ENCODE assay signal across 8 mouse cellular contexts in the genomic region with DNA sequence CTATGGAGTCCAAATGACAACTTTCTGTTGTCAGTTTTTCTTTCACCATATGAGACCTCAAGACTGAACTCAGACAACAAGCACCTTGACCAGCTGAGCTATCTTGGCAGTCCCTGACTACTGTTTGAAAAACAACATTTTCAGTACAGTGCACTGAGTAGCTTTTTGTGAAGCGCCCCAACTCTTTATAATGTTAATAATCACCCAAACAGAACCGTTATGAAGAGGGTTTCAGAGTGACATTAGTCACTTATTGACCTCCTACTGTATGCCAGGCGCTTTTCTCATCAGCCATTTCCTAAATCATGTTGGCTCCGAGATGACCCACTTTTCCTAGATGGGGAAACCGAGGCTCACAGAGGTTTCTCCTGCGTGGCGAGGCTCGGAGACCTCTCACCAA. TPM values are rescaled to one million over a fixed set of nuclear protein-coding genes. Genes with fewer than 3 reads are reported as not detected.
DNase-seq lines count a peak whose midpoint lies in the region; ATAC-seq and TF ChIP-seq lines count a peak whose summit lies in the region.

No protein-coding gene starts in this region.

- 6% methylated on average over 8 of the region's 8 CpGs for WGBS in heart, adult 2 months
- WGBS in forebrain, embryonic 13.5 days = 11% methylated on average over 8 of the region's 8 CpGs
- 3% methylated on average over 8 of the region's 8 CpGs for WGBS in liver, embryonic 14.5 days (ENCODE audit: insufficient replicate concordance)

- no peak for DNase-seq in heart, adult 2 months
- no peak for DNase-seq in heart, postnatal 4 days
- DNase-seq in CD4-positive helper T cell, adult 2 months (ENCODE audit: low read depth, low spot score) = peak; percentile 7
- no peak for DNase-seq in liver, embryonic 14.5 days (ENCODE audit: low read depth in 3 of 3, low spot score in 3 of 3)
- no peak for DNase-seq in adrenal gland, adult 8-10 months
- no peak for DNase-seq in frontal cortex, postnatal 10 days (ENCODE audit: low spot score in 2 of 2)
- DNase-seq in right cerebral cortex, adult 2 months (ENCODE audit: low spot score in 2 of 2) = no peak

- peak overlapping the region; percentile 79 for H3K27ac ChIP-seq in heart, adult 2 months
- no peak overlapping the region for H3K27ac ChIP-seq in forebrain, embryonic 13.5 days
- peak overlapping the region; percentile 94 for H3K27ac ChIP-seq in liver, embryonic 14.5 days

- H3K9ac ChIP-seq in heart, adult 2 months (ENCODE audit: low read depth, low read length) = peak overlapping the region; percentile 86
- H3K9ac ChIP-seq in forebrain, embryonic 13.5 days = peak overlapping the region; percentile 70
- H3K9ac ChIP-seq in liver, embryonic 14.5 days (replicated peaks) = peak overlapping the region; percentile 96

- H3K27me3 ChIP-seq in heart, adult 2 months (ENCODE audit: control insufficient read depth, insufficient read depth, low read length) = no peaks in the 10 kb centered on the region
- H3K27me3 ChIP-seq in forebrain, embryonic 13.5 days = no peaks in the 10 kb centered on the region
- H3K27me3 ChIP-seq in liver, embryonic 14.5 days (ENCODE audit: control insufficient read depth, insufficient read depth, low read length) = no peaks in the 10 kb centered on the region

- no peak for TF ChIP-seq POLR2A in heart, adult 2 months (IDR thresholded peaks at IDR 0.05; ENCODE audit: insufficient read depth, low read depth, low read length)

- no peaks in the 10 kb centered on the region; the same call in 1 of the 2 replicates for H3K36me3 ChIP-seq in heart, adult 2 months (ENCODE audit: control insufficient read depth, insufficient read depth, low read length)
- 0 out of 2 replicates have a peak, but pooled peaks cover 4% of the 10 kb centered on the region for H3K36me3 ChIP-seq in forebrain, embryonic 13.5 days (ENCODE audit: poor library complexity, severe bottlenecking)
- peaks cover 21% of the 10 kb centered on the region for H3K36me3 ChIP-seq in liver, embryonic 14.5 days (replicated peaks; ENCODE audit: control insufficient read depth, insufficient read depth, low read depth)

- no peak for TF ChIP-seq EP300 in heart, adult 2 months (IDR thresholded peaks at IDR 0.05; ENCODE audit: insufficient read depth, low read depth, low read length)
- no peak for TF ChIP-seq EP300 in liver, embryonic 14.5 days (IDR thresholded peaks at IDR 0.05; ENCODE audit: low read depth)

- H3K79me2 ChIP-seq in heart, adult 2 months (replicated peaks; ENCODE audit: control insufficient read depth, insufficient read depth, low read length) = peaks cover 1% of the 10 kb centered on the region

- intact Hi-C loops in heart, adult 2 months (cut with DNase I) = loop anchor here (2.0 kb wide), 2 partner anchors 31 to 39 kb away; partner anchors contain the start of gene Hnrnpm

- H3K9me3 ChIP-seq in forebrain, embryonic 13.5 days (replicated peaks) = no peaks in the 10 kb centered on the region
- H3K9me3 ChIP-seq in liver, embryonic 14.5 days (ENCODE audit: control insufficient read depth, low read length) = no peaks in the 10 kb centered on the region

- peak overlapping the region; percentile 68 for H3K4me2 ChIP-seq in forebrain, embryonic 13.5 days
- H3K4me2 ChIP-seq in liver, embryonic 14.5 days (ENCODE audit: low read depth) = peak overlapping the region; percentile 85

- no peak for ATAC-seq in forebrain, embryonic 13.5 days
- no peak for ATAC-seq in liver, embryonic 14.5 days (ENCODE audit: insufficient read depth)

- H3K4me3 ChIP-seq in heart, adult 2 months = peak overlapping the region; percentile 85
- peak overlapping the region; percentile 76 for H3K4me3 ChIP-seq in forebrain, embryonic 13.5 days
- peak overlapping the region; percentile 88 to 90 for H3K4me3 ChIP-seq in liver, embryonic 14.5 days (ENCODE audit: insufficient read depth in 1 of 2, low read depth in 2 of 2, low read length in 2 of 2)

- TF ChIP-seq CTCF in heart, adult 2 months (IDR thresholded peaks at IDR 0.05) = no peak
- no peak for TF ChIP-seq CTCF in liver, embryonic 14.5 days (IDR thresholded peaks at IDR 0.05; ENCODE audit: low read depth)

- no peaks in the 10 kb centered on the region; the same call in none of the 2 replicates for H3K4me1 ChIP-seq in heart, adult 2 months (ENCODE audit: control insufficient read depth, insufficient read depth, low read length)
- peaks cover 7% of the 10 kb centered on the region for H3K4me1 ChIP-seq in forebrain, embryonic 13.5 days
- peaks cover 41 to 44% of the 10 kb centered on the region in 2 experiments for H3K4me1 ChIP-seq in liver, embryonic 14.5 days (replicated peaks; ENCODE audit: control insufficient read depth in 2 of 2, insufficient read depth in 2 of 2, low read length in 1 of 2)

RNA-seq across cellular contexts. Expression of gene March2, which starts 0.5 kb away (rescaled TPM):
- total RNA-seq in heart, adult 2 months (2021) = 100 to 1,000 TPM; 136 to 182 TPM
- polyA plus RNA-seq in heart, adult 2 months (2012; rRNA removed) = 146 and 147 TPM in 2 replicates
- total RNA-seq in heart, postnatal 4 days (2021) = 10 to 100 TPM; 84.4 to 96.9 TPM
- polyA plus RNA-seq in forebrain, embryonic 13.5 days (2015; fragmentation: Nextera tagmentation; extraction: Ambion mirVana) = 52.2 and 56.5 TPM in 2 replicates
- 162 and 167 TPM in 2 replicates for polyA plus RNA-seq in liver, embryonic 14.5 days (2012; rRNA removed)
- 235 and 236 TPM in 2 replicates for polyA plus RNA-seq in liver, embryonic 14.5 days (2014; fragmentation: Nextera tagmentation; extraction: Ambion mirVana)
- 100 to 1,000 TPM in 3 of 4 experiments, 10 to 100 TPM in 1; 96.1 to 125 (median 112) TPM for total RNA-seq in adrenal gland, adult 8-10 months (2022)

RNA-seq across cellular contexts. Expression of gene Hnrnpm, which starts 31.3 kb away (rescaled TPM):
- total RNA-seq in heart, adult 2 months (2021) = 10 to 100 TPM; 87.9 to 89.9 TPM
- 36.2 and 51.2 TPM in 2 replicates for polyA plus RNA-seq in heart, adult 2 months (2012; rRNA removed)
- 100 to 1,000 TPM; 154 to 180 TPM for total RNA-seq in heart, postnatal 4 days (2021)
- 349 and 356 TPM in 2 replicates for polyA plus RNA-seq in forebrain, embryonic 13.5 days (2015; fragmentation: Nextera tagmentation; extraction: Ambion mirVana)
- 101 and 136 TPM in 2 replicates for polyA plus RNA-seq in liver, embryonic 14.5 days (2012; rRNA removed)
- 143 and 164 TPM in 2 replicates for polyA plus RNA-seq in liver, embryonic 14.5 days (2014; fragmentation: Nextera tagmentation; extraction: Ambion mirVana)
- 100 to 1,000 TPM; 130 to 158 (median 141) TPM for total RNA-seq in adrenal gland, adult 8-10 months (2022)

RNA-seq across cellular contexts. Expression of gene Rab11b, which starts 42.3 kb away (rescaled TPM):
- 100 to 1,000 TPM; 238 to 272 TPM for total RNA-seq in heart, adult 2 months (2021)
- polyA plus RNA-seq in heart, adult 2 months (2012; rRNA removed) = 388 and 477 TPM in 2 replicates
- 100 to 1,000 TPM; 333 to 343 TPM for total RNA-seq in heart, postnatal 4 days (2021)
- polyA plus RNA-seq in forebrain, embryonic 13.5 days (2015; fragmentation: Nextera tagmentation; extraction: Ambion mirVana) = 433 and 441 TPM in 2 replicates
- 91.1 and 101 TPM in 2 replicates for polyA plus RNA-seq in liver, embryonic 14.5 days (2012; rRNA removed)
- polyA plus RNA-seq in liver, embryonic 14.5 days (2014; fragmentation: Nextera tagmentation; extraction: Ambion mirVana) = 62.6 and 74.3 TPM in 2 replicates
- 100 to 1,000 TPM; 251 to 297 (median 270) TPM for total RNA-seq in adrenal gland, adult 8-10 months (2022)
